Mouse (Mus musculus) stomach, postnatal 0 days (tissue): ENCODE measurements around the gene Cd48. TPM values are rescaled to one million over a fixed set of nuclear protein-coding genes. Genes with fewer than 3 reads are reported as not detected.
"Not testable (repeated sequence)": the region's sequence is repeated elsewhere in the genome, so short reads cannot be mapped to it uniquely, and the experiment has no call there.

Source experiments
- ATAC-seq: fragments of 200-750 bp; cut with Nextera tagmentation; 2 replicates; pipeline ENCODE4 v1.8.0; 2017; ENCODE audit not compliant: low FRiP score, low TSS enrichment
- DNase-seq: peaks from one replicate; pipeline ENCODE4 v3.0.0-alpha.2; 2016; ENCODE audit warnings: low spot score
- H3K27ac ChIP-seq: fragments of 300-500 bp; sonication (generic); replicated peaks from 2 replicates; pipeline ENCODE4 v1.5.1; 2014; ENCODE audit warnings: mild to moderate bottlenecking, control low read depth
- H3K27me3 ChIP-seq: fragments of 300-500 bp; sonication (generic); 2 replicates; pipeline ENCODE4 v1.6.1; 2014; ENCODE audit warnings: low read length; ENCODE audit not compliant: control insufficient read depth, insufficient read depth
- H3K36me3 ChIP-seq: fragments of 300-500 bp; sonication (generic); 2 replicates; pipeline ENCODE4 v1.6.1; 2014; ENCODE audit warnings: low read length, mixed read lengths; ENCODE audit not compliant: control insufficient read depth, insufficient read depth
- H3K4me1 ChIP-seq: fragments of 300-500 bp; sonication (generic); replicated peaks from 2 replicates; pipeline ENCODE4 v1.6.1; 2014; ENCODE audit warnings: antibody characterized with exemption; ENCODE audit not compliant: control insufficient read depth, insufficient read depth
- H3K4me2 ChIP-seq: fragments of 300-500 bp; sonication (generic); replicated peaks from 2 replicates; pipeline ENCODE4 v1.6.1; 2014; ENCODE audit warnings: low read depth, mild to moderate bottlenecking, control low read depth, moderate library complexity
- H3K4me3 ChIP-seq: fragments of 300-500 bp; sonication (generic); 2 replicates; pipeline ENCODE4 v1.5.1; 2014; ENCODE audit warnings: low read depth, low read length, control low read depth
- H3K9ac ChIP-seq: fragments of 300-500 bp; sonication (generic); 2 replicates; pipeline ENCODE4 v1.6.1; 2014; ENCODE audit warnings: mild to moderate bottlenecking, low read length, control low read depth, mixed read lengths
- H3K9me3 ChIP-seq: fragments of 300-500 bp; sonication (generic); 2 replicates; pipeline ENCODE4 v1.6.1; 2016; ENCODE audit warnings: low read length; ENCODE audit not compliant: control insufficient read depth
- CTCF ChIP-seq: IDR thresholded peaks from 2 replicates; pipeline ENCODE4 v1.5.1; 2016; ENCODE audit warnings: antibody characterized with exemption, low read depth, mild to moderate bottlenecking, moderate library complexity
- EP300 ChIP-seq: optimal IDR thresholded peaks from 2 replicates; pipeline ENCODE3; 2016; ENCODE audit warnings: antibody characterized with exemption
- WGBS: fragments of 180-500 bp; shearing (Covaris S2); extraction: QIAGEN DNeasy Blood & Tissue Kit; methylation state at CpG from one replicate; pipeline ENCODE4 v1.1.7; 2014; 5-methylcytosine and 5-hydroxymethylcytosine counted together
- polyA plus RNA-seq: library from polyadenylated mRNA; unstranded; fragments of >200 nt; fragmentation: Nextera tagmentation; extraction: Ambion mirVana; gene quantifications from 2 replicates; pipeline ENCODE4 v1.2.1, GENCODE M21; 2015

Gene Cd48
- polyA plus RNA-seq, 1 experiment from 2014 or later, result 2.9 TPM

- ATAC-seq (no peak), DNase-seq (no peak)
- no peak overlapping the region for H3K27ac ChIP-seq
- no peak for TF ChIP-seq EP300
- peak; percentile 57 for TF ChIP-seq CTCF
- WGBS, result 15% methylated on average over 6 of the region's 6 CpGs
- H3K9ac ChIP-seq, result no peak overlapping the region
- H3K4me2 ChIP-seq, result no peak overlapping the region
- no peaks in the 10 kb centered on the region for H3K4me1 ChIP-seq
- H3K4me3 ChIP-seq, result no peak overlapping the region
- no peaks in the 10 kb centered on the region for H3K27me3 ChIP-seq
- no peaks in the 10 kb centered on the region for H3K36me3 ChIP-seq
- no peaks in the 10 kb centered on the region for H3K9me3 ChIP-seq
These were observed 17.2 kb downstream of the Cd48 start for GRCm38 (mm10) chr1:171698983-171699382.

GRCm38 (mm10) chr1:171713736-171714135 is 31.9 kb downstream of the Cd48 start:
- not testable (repeated sequence) for H3K4me1 ChIP-seq, ATAC-seq, DNase-seq, H3K4me2 ChIP-seq, H3K9me3 ChIP-seq, H3K4me3 ChIP-seq, H3K36me3 ChIP-seq, H3K27me3 ChIP-seq, H3K9ac ChIP-seq, H3K27ac ChIP-seq
- 80% methylated on average over 1 of the region's 1 CpGs for WGBS

- no peak overlapping the region for H3K9ac ChIP-seq
- no peaks in the 10 kb centered on the region for H3K4me1 ChIP-seq
- ATAC-seq (no peak), DNase-seq (no peak)
- H3K4me3 ChIP-seq, result no peak overlapping the region
- H3K27ac ChIP-seq, result no peak overlapping the region
- H3K4me2 ChIP-seq, result no peak overlapping the region
- 67% methylated on average over 2 of the region's 2 CpGs for WGBS
- TF ChIP-seq EP300, result no peak
- no peak for TF ChIP-seq CTCF
- no peaks in the 10 kb centered on the region for H3K36me3 ChIP-seq
- H3K9me3 ChIP-seq, result no peaks in the 10 kb centered on the region
- H3K27me3 ChIP-seq, result no peaks in the 10 kb centered on the region
These were observed 33.6 kb downstream of the Cd48 start for GRCm38 (mm10) chr1:171715434-171715833.

DNA sequence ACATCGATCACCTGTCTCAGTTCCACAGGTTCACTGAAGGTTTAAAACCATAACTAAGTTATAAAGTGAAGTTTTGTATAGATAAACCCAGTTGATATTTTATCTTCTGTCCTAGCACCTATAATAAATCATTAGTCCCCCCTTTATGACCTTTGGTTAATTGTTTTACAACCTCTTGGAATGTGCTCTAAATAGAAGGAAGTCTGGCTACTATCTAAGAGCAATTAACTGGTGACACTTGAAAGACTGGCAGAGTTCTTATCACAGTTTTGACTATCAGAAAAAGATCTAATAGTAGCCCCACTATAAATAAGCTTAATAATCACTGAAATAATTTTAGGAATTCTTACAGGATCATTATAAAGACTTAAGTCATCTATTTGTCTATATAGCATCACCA is 34.4 kb downstream of the Cd48 start:
- TF ChIP-seq EP300, result no peak
- no peak for TF ChIP-seq CTCF
- no peak for ATAC-seq
- Histone ChIP-seq H3K36me3 (no peaks in the 10 kb centered on the region), H3K4me3 (no peak overlapping the region), H3K9ac (no peak overlapping the region), H3K27me3 (no peaks in the 10 kb centered on the region), H3K4me2 (no peak overlapping the region), H3K27ac (no peak overlapping the region), H3K4me1 (no peaks in the 10 kb centered on the region), H3K9me3 (no peaks in the 10 kb centered on the region)
- WGBS, result 42% methylated on average over 1 of the region's 1 CpGs
- DNase-seq, result no peak

DNA sequence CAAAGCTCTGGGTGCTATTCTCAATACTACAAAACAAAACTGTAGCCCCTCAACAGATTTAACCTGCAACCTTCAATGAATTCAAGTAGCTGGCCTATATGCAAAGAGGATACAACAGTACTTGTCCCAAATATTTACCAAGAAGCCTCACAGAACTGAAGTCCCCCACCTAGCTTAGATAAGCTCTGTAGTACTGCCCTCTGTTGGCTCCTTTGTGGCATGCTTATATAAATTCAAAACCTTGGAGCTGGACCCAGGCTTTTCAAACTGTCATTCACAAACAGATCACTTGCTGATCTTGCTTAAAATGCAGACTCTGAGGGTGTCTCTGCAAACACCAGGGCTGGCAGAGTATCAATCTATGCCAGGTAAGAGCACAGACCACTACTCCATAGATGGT is 49.4 kb downstream of the Cd48 start:
- H3K27ac ChIP-seq, result no peak overlapping the region
- no peak overlapping the region for H3K4me3 ChIP-seq
- H3K9ac ChIP-seq, result no peak overlapping the region
- TF ChIP-seq EP300, result no peak
- no peak for TF ChIP-seq CTCF
- no peaks in the 10 kb centered on the region for H3K36me3 ChIP-seq
- H3K4me1 ChIP-seq, result no peaks in the 10 kb centered on the region
- H3K27me3 ChIP-seq, result no peaks in the 10 kb centered on the region
- no peaks in the 10 kb centered on the region for H3K9me3 ChIP-seq
- ATAC-seq (no peak), DNase-seq (no peak)
- H3K4me2 ChIP-seq, result no peak overlapping the region

GRCm38 (mm10) chr1:171734898-171735297 is 53.1 kb downstream of the Cd48 start:
- WGBS, result 61% methylated on average over 6 of the region's 6 CpGs
- Histone ChIP-seq H3K9me3 (no peaks in the 10 kb centered on the region), H3K4me1 (no peaks in the 10 kb centered on the region), H3K9ac (no peak overlapping the region), H3K36me3 (no peaks in the 10 kb centered on the region), H3K27me3 (no peaks in the 10 kb centered on the region), H3K4me2 (no peak overlapping the region), H3K27ac (no peak overlapping the region), H3K4me3 (no peak overlapping the region)
- ATAC-seq (no peak), DNase-seq (no peak)
- TF ChIP-seq EP300 (no peak), CTCF (no peak)
